Mouse (Mus musculus): ENCODE results near the gene Tnr. TPM values are rescaled to one million over a fixed set of nuclear protein-coding genes. Genes with fewer than 3 reads are reported as not detected.

Tnr gene
- polyA plus RNA-seq, 1 experiment from 2014 or later: 0.49 TPM

GRCm38 (mm10) chr1:159885476-159885875 is 361.9 kb downstream of the Tnr start:
- no peak overlapping the region for H3K4me2 ChIP-seq (replicated peaks; ENCODE audit: low read depth, low read length)
- 58% methylated on average over 3 of the region's 3 CpGs for WGBS

GRCm38 (mm10) chr1:159888611-159889010 is 365.0 kb downstream of the Tnr start:
- no peak overlapping the region for H3K4me3 ChIP-seq (ENCODE audit: low read depth, low read length)

More at GRCm38 (mm10) chr1:159885476-159885875, 361.9 kb downstream of the Tnr start:
- Histone ChIP-seq H3K27me3 (ENCODE audit: control insufficient read depth, insufficient read depth, low read length) (no peaks in the 10 kb centered on the region), H3K36me3 (ENCODE audit: control insufficient read depth, insufficient read depth, low read length) (no peaks in the 10 kb centered on the region), H3K4me3 (ENCODE audit: low read depth, low read length) (no peak overlapping the region), H3K4me1 (replicated peaks; ENCODE audit: control insufficient read depth, insufficient read depth, low read length) (no peaks in the 10 kb centered on the region), H3K27ac (ENCODE audit: low read depth, low read length) (no peak overlapping the region), H3K9ac (ENCODE audit: low read depth, low read length) (no peak overlapping the region), H3K9me3 (ENCODE audit: control insufficient read depth, low read length) (no peaks in the 10 kb centered on the region)
- ATAC-seq (ENCODE audit: low FRiP score): no peak
- no peak for DNase-seq (ENCODE audit: low spot score)

DNA sequence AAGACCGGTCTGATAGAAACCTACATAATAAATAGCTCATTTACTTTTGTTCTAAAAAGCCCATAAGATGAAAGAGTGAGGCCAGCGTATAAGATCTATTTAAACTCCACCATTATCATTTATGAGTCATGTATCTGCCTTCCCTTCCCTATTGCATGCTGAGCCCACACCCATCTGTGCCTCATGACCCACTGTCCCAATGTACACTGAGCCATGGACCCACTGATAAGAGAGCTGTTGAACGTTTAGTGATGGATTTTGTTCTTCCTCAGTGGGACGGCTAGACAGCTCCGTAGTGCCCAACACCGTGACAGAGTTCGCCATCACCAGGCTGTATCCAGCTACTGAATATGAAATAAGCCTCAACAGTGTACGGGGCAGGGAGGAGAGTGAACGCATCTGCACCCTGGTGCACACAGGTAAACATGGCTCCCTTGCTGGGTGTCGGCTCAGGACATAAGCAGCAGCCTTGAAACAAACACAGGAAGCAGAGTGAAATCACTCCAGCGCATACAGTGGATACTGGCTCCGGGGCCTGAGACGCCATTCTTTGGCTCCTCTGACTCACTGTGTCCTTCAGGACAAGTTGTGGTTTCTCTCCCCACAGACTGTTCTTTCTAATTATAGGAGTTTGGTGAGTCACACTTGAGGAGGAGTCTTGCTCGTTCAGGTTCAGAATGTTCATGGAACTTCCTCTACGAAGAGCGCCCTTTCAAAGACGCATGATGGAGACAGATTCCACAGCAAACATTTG is 365.6 kb downstream of the Tnr start:
- no peak overlapping the region for H3K27ac ChIP-seq (ENCODE audit: low read depth, low read length)
- H3K9me3 ChIP-seq (ENCODE audit: control insufficient read depth, low read length): no peaks in the 10 kb centered on the region
- H3K4me3 ChIP-seq (ENCODE audit: low read depth, low read length): no peak overlapping the region
- ATAC-seq (ENCODE audit: low FRiP score): no peak
- no peak overlapping the region for H3K9ac ChIP-seq (ENCODE audit: low read depth, low read length)
- H3K4me1 ChIP-seq (replicated peaks; ENCODE audit: control insufficient read depth, insufficient read depth, low read length): no peaks in the 10 kb centered on the region
- H3K4me2 ChIP-seq (replicated peaks; ENCODE audit: low read depth, low read length): no peak overlapping the region
- H3K36me3 ChIP-seq (ENCODE audit: control insufficient read depth, insufficient read depth, low read length): no peaks in the 10 kb centered on the region
- DNase-seq (ENCODE audit: low spot score): no peak
- WGBS: 92% methylated on average over 17 of the region's 17 CpGs
- H3K27me3 ChIP-seq (ENCODE audit: control insufficient read depth, insufficient read depth, low read length): no peaks in the 10 kb centered on the region

More at GRCm38 (mm10) chr1:159888611-159889010, 365.0 kb downstream of the Tnr start:
- Histone ChIP-seq H3K9me3 (ENCODE audit: control insufficient read depth, low read length) (no peaks in the 10 kb centered on the region), H3K9ac (ENCODE audit: low read depth, low read length) (no peak overlapping the region), H3K27ac (ENCODE audit: low read depth, low read length) (no peak overlapping the region), H3K4me2 (replicated peaks; ENCODE audit: low read depth, low read length) (no peak overlapping the region), H3K4me1 (replicated peaks; ENCODE audit: control insufficient read depth, insufficient read depth, low read length) (no peaks in the 10 kb centered on the region), H3K27me3 (ENCODE audit: control insufficient read depth, insufficient read depth, low read length) (no peaks in the 10 kb centered on the region), H3K36me3 (ENCODE audit: control insufficient read depth, insufficient read depth, low read length) (no peaks in the 10 kb centered on the region)
- 97% methylated on average over 5 of the region's 5 CpGs for WGBS
- no peak for DNase-seq (ENCODE audit: low spot score)
- no peak for ATAC-seq (ENCODE audit: low FRiP score)

- no peak overlapping the region for H3K9ac ChIP-seq (ENCODE audit: low read depth, low read length)
- H3K9me3 ChIP-seq (ENCODE audit: control insufficient read depth, low read length): no peaks in the 10 kb centered on the region
- DNase-seq (ENCODE audit: low spot score) (no peak), ATAC-seq (ENCODE audit: low FRiP score) (no peak)
- no peaks in the 10 kb centered on the region for H3K36me3 ChIP-seq (ENCODE audit: control insufficient read depth, insufficient read depth, low read length)
- no peak overlapping the region for H3K4me2 ChIP-seq (replicated peaks; ENCODE audit: low read depth, low read length)
- H3K27ac ChIP-seq (ENCODE audit: low read depth, low read length): no peak overlapping the region
- 84% methylated on average over 5 of the region's 5 CpGs for WGBS
- no peak overlapping the region for H3K4me3 ChIP-seq (ENCODE audit: low read depth, low read length)
- no peaks in the 10 kb centered on the region for H3K27me3 ChIP-seq (ENCODE audit: control insufficient read depth, insufficient read depth, low read length)
- no peaks in the 10 kb centered on the region for H3K4me1 ChIP-seq (replicated peaks; ENCODE audit: control insufficient read depth, insufficient read depth, low read length)
Measured at GRCm38 (mm10) chr1:159890524-159890923, 367.0 kb downstream of the Tnr start.

GRCm38 (mm10) chr1:159895094-159895493 is 371.5 kb downstream of the Tnr start:
- Histone ChIP-seq H3K27ac (ENCODE audit: low read depth, low read length) (no peak overlapping the region), H3K4me1 (replicated peaks; ENCODE audit: control insufficient read depth, insufficient read depth, low read length) (no peaks in the 10 kb centered on the region), H3K4me2 (replicated peaks; ENCODE audit: low read depth, low read length) (no peak overlapping the region), H3K9ac (ENCODE audit: low read depth, low read length) (no peak overlapping the region), H3K36me3 (ENCODE audit: control insufficient read depth, insufficient read depth, low read length) (no peaks in the 10 kb centered on the region), H3K27me3 (ENCODE audit: control insufficient read depth, insufficient read depth, low read length) (no peaks in the 10 kb centered on the region), H3K4me3 (ENCODE audit: low read depth, low read length) (no peak overlapping the region), H3K9me3 (ENCODE audit: control insufficient read depth, low read length) (no peaks in the 10 kb centered on the region)
- WGBS: 71% methylated on average over 3 of the region's 3 CpGs
- ATAC-seq (ENCODE audit: low FRiP score) (no peak), DNase-seq (ENCODE audit: low spot score) (no peak)

DNA sequence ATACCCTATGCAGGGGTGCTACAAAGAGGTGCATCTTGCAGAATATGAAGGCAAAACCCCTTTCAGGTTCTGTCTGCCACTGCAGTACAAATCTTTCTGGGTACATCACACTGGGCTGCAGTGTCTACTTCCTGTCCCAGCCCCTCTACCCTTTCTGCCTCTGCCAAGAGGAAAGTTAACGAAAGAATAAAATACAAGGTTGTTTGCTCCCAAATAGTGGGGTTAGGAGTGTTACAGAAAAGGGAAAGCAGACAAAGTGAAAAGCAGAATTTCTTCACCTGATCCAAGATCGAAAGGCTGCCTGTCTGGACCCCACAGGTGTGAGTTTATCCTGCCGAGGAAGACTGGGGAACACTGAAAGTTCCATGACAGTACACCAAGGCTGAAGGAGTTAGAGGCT is 376.4 kb downstream of the Tnr start:
- WGBS: 91% methylated on average over 3 of the region's 3 CpGs
- H3K36me3 ChIP-seq (ENCODE audit: control insufficient read depth, insufficient read depth, low read length): no peaks in the 10 kb centered on the region

DNA sequence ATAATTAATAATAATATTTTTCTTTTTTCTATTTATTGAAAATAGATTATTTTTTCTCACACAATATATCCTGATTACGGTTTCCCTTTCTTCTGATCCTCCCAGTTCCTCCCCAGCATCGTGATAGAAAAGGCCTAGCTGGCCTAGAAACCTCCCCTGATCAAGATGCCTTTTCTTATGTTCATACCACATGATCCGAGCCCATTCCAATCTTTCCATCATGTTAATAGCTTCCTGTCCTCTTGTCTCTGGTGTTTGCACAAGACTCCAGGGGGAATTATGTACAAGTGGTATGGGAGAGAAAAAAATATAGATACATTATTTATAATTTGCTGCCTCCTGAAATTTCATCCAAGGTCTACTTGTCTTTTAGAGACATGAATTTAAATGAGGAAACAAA is 377.1 kb downstream of the Tnr start:
- Histone ChIP-seq H3K4me3 (ENCODE audit: low read depth, low read length) (no peak overlapping the region), H3K4me1 (replicated peaks; ENCODE audit: control insufficient read depth, insufficient read depth, low read length) (no peaks in the 10 kb centered on the region), H3K27me3 (ENCODE audit: control insufficient read depth, insufficient read depth, low read length) (no peaks in the 10 kb centered on the region), H3K4me2 (replicated peaks; ENCODE audit: low read depth, low read length) (no peak overlapping the region), H3K36me3 (ENCODE audit: control insufficient read depth, insufficient read depth, low read length) (no peaks in the 10 kb centered on the region), H3K9ac (ENCODE audit: low read depth, low read length) (no peak overlapping the region), H3K27ac (ENCODE audit: low read depth, low read length) (no peak overlapping the region), H3K9me3 (ENCODE audit: control insufficient read depth, low read length) (no peaks in the 10 kb centered on the region)
- DNase-seq (ENCODE audit: low spot score) (no peak), ATAC-seq (ENCODE audit: low FRiP score) (peak; percentile 36; the same call in 1 of the 2 replicates)
- WGBS: 70% methylated on average over 3 of the region's 3 CpGs

More for the DNA sequence above, 376.4 kb downstream of the Tnr start:
- ATAC-seq (ENCODE audit: low FRiP score) (no peak), DNase-seq (ENCODE audit: low spot score) (no peak)
- Histone ChIP-seq H3K4me1 (replicated peaks; ENCODE audit: control insufficient read depth, insufficient read depth, low read length) (no peaks in the 10 kb centered on the region), H3K9ac (ENCODE audit: low read depth, low read length) (no peak overlapping the region), H3K9me3 (ENCODE audit: control insufficient read depth, low read length) (no peaks in the 10 kb centered on the region), H3K27ac (ENCODE audit: low read depth, low read length) (no peak overlapping the region), H3K4me3 (ENCODE audit: low read depth, low read length) (no peak overlapping the region), H3K27me3 (ENCODE audit: control insufficient read depth, insufficient read depth, low read length) (no peaks in the 10 kb centered on the region), H3K4me2 (replicated peaks; ENCODE audit: low read depth, low read length) (no peak overlapping the region)

GRCm38 (mm10) chr1:159901366-159902119 is 378.0 kb downstream of the Tnr start:
- Histone ChIP-seq H3K4me2 (replicated peaks; ENCODE audit: low read depth, low read length) (no peak overlapping the region), H3K27me3 (ENCODE audit: control insufficient read depth, insufficient read depth, low read length) (no peaks in the 10 kb centered on the region), H3K36me3 (ENCODE audit: control insufficient read depth, insufficient read depth, low read length) (no peaks in the 10 kb centered on the region), H3K9ac (ENCODE audit: low read depth, low read length) (no peak overlapping the region), H3K4me1 (replicated peaks; ENCODE audit: control insufficient read depth, insufficient read depth, low read length) (no peaks in the 10 kb centered on the region), H3K9me3 (ENCODE audit: control insufficient read depth, low read length) (no peaks in the 10 kb centered on the region), H3K27ac (ENCODE audit: low read depth, low read length) (no peak overlapping the region), H3K4me3 (ENCODE audit: low read depth, low read length) (no peak overlapping the region)
- ATAC-seq (ENCODE audit: low FRiP score) (peak; percentile 87), DNase-seq (ENCODE audit: low spot score) (peak; percentile 8)
- 69% methylated on average over 4 of the region's 7 CpGs for WGBS

GRCm38 (mm10) chr1:159902120-159902497 is 378.5 kb downstream of the Tnr start:
- no peaks in the 10 kb centered on the region for H3K9me3 ChIP-seq (ENCODE audit: control insufficient read depth, low read length)
- H3K4me3 ChIP-seq (ENCODE audit: low read depth, low read length): no peak overlapping the region
- no peaks in the 10 kb centered on the region for H3K4me1 ChIP-seq (replicated peaks; ENCODE audit: control insufficient read depth, insufficient read depth, low read length)
- no peak overlapping the region for H3K4me2 ChIP-seq (replicated peaks; ENCODE audit: low read depth, low read length)
- no peaks in the 10 kb centered on the region for H3K27me3 ChIP-seq (ENCODE audit: control insufficient read depth, insufficient read depth, low read length)
- no peak overlapping the region for H3K27ac ChIP-seq (ENCODE audit: low read depth, low read length)
- H3K36me3 ChIP-seq (ENCODE audit: control insufficient read depth, insufficient read depth, low read length): no peaks in the 10 kb centered on the region
- peak; percentile 16; the same call in 1 of the 2 replicates for ATAC-seq (ENCODE audit: low FRiP score)
- DNase-seq (ENCODE audit: low spot score): no peak
- 88% methylated on average over 4 of the region's 4 CpGs for WGBS
- H3K9ac ChIP-seq (ENCODE audit: low read depth, low read length): no peak overlapping the region
